Mouse (Mus musculus) liver, adult 2 months (tissue): ENCODE measurements around the gene Card9. TPM values are rescaled to one million over a fixed set of nuclear protein-coding genes. Genes with fewer than 3 reads are reported as not detected.

ENCODE experiments used
- DNase-seq: peaks from one replicate; pipeline ENCODE4 v3.0.0-alpha.2; 2011; ENCODE audit warnings: low read depth, low spot score; ENCODE audit errors: extremely low read depth
- H3K27ac ChIP-seq: fragments of 200-500 bp; replicated peaks from 2 replicates; pipeline ENCODE4 v1.5.1; 2012; ENCODE audit warnings: low read depth, mild to moderate bottlenecking, control low read depth, inconsistent platforms, low read length; ENCODE audit not compliant: insufficient read depth
- H3K27me3 ChIP-seq: fragments of 200-500 bp; 2 replicates; pipeline ENCODE4 v1.6.1; 2012; ENCODE audit warnings: mild to moderate bottlenecking, moderate library complexity, low read length, inconsistent platforms; ENCODE audit not compliant: control insufficient read depth, insufficient read depth
- H3K36me3 ChIP-seq: fragments of 200-500 bp; 2 replicates; pipeline ENCODE4 v1.6.1; 2012; ENCODE audit warnings: low read length, inconsistent platforms; ENCODE audit not compliant: control insufficient read depth, insufficient read depth
- H3K4me1 ChIP-seq: fragments of 200-500 bp; 2 replicates; pipeline ENCODE4 v1.6.1; 2011; ENCODE audit warnings: low read length; ENCODE audit not compliant: control insufficient read depth, insufficient read depth
- H3K4me3 ChIP-seq: fragments of 200-500 bp; 2 replicates; pipeline ENCODE4 v1.5.1; 2011; ENCODE audit warnings: low read depth, mild to moderate bottlenecking, control low read depth, low read length, moderate library complexity; ENCODE audit not compliant: insufficient read depth
- H3K79me2 ChIP-seq: fragments of 200-500 bp; 2 replicates; pipeline ENCODE4 v1.6.1; 2012; ENCODE audit warnings: inconsistent platforms, mild to moderate bottlenecking, low read length, moderate library complexity; ENCODE audit not compliant: control insufficient read depth, insufficient read depth
- H3K9ac ChIP-seq: fragments of 200-500 bp; 2 replicates; pipeline ENCODE4 v1.6.1; 2012; ENCODE audit warnings: low read depth, mild to moderate bottlenecking, control low read depth, inconsistent platforms, low read length
- CTCF ChIP-seq: fragments of 200-500 bp; IDR thresholded peaks from 2 replicates; pipeline ENCODE4 v1.5.1; 2011; ENCODE audit warnings: low read depth, low read length, control low read depth
- POLR2A ChIP-seq: fragments of 200-500 bp; IDR thresholded peaks from 2 replicates; pipeline ENCODE4 v1.6.1; 2011; ENCODE audit warnings: low read length, control low read depth; ENCODE audit not compliant: insufficient read depth; ENCODE audit errors: extremely low read depth
- WGBS: fragments of 180-500 bp; shearing (Covaris S2); methylation state at CpG from one replicate; pipeline ENCODE4 v1.1.7; 2018; 5-methylcytosine and 5-hydroxymethylcytosine counted together
- polyA plus RNA-seq: library from polyadenylated mRNA; depleted of rRNA; stranded (reverse); fragments of >200 nt; gene quantifications from 2 replicates; pipeline ENCODE4 v1.2.3, GENCODE M21; 2012
- total RNA-seq: library from RNA; depleted of rRNA; stranded (reverse); fragments of >200 nt; gene quantifications from 2 replicates; pipeline ENCODE4 v1.2.3, GENCODE M21; 2014

Gene Card9
- total and polyA plus RNA-seq, 2 experiments: 0.84 to 0.92 TPM

GRCm38 (mm10) chr2:26402265-26402664 is 41.5 kb upstream of the Card9 start:
- no peaks in the 10 kb centered on the region for H3K27me3 ChIP-seq
- no peak overlapping the region for H3K4me3 ChIP-seq
- no peak for DNase-seq
- 86% methylated on average over 1 of the region's 1 CpGs for WGBS
- TF ChIP-seq CTCF (no peak), POLR2A (no peak)
- peaks cover 6% of the 10 kb centered on the region for H3K36me3 ChIP-seq
- H3K79me2 ChIP-seq: peaks cover 18% of the 10 kb centered on the region; the same call in 1 of the 2 replicates
- H3K4me1 ChIP-seq: peaks cover 14% of the 10 kb centered on the region
- H3K27ac ChIP-seq: no peak overlapping the region
- no peak overlapping the region for H3K9ac ChIP-seq

- Histone ChIP-seq H3K4me3 (no peak overlapping the region), H3K4me1 (peaks cover 14% of the 10 kb centered on the region), H3K27ac (no peak overlapping the region), H3K36me3 (peaks cover 17% of the 10 kb centered on the region), H3K79me2 (peaks cover 7% of the 10 kb centered on the region; the same call in 1 of the 2 replicates), H3K27me3 (no peaks in the 10 kb centered on the region), H3K9ac (no peak overlapping the region)
- no peak for DNase-seq
- TF ChIP-seq CTCF: no peak
- TF ChIP-seq POLR2A: no peak
- 95% methylated on average over 4 of the region's 4 CpGs for WGBS
Observed at GRCm38 (mm10) chr2:26401023-26401422, 40.3 kb upstream of the Card9 start.

GRCm38 (mm10) chr2:26400296-26400695 is 39.6 kb upstream of the Card9 start:
- Histone ChIP-seq H3K4me3 (no peak overlapping the region), H3K4me1 (peaks cover 14% of the 10 kb centered on the region), H3K27ac (no peak overlapping the region), H3K9ac (no peak overlapping the region), H3K27me3 (no peaks in the 10 kb centered on the region), H3K36me3 (peaks cover 22% of the 10 kb centered on the region), H3K79me2 (0 out of 2 replicates have a peak, but pooled peaks cover 4% of the 10 kb centered on the region)
- 90% methylated on average over 5 of the region's 5 CpGs for WGBS
- TF ChIP-seq POLR2A: no peak
- no peak for TF ChIP-seq CTCF
- DNase-seq: no peak

- peak; percentile 96 for DNase-seq
- Histone ChIP-seq H3K36me3 (peaks cover 27% of the 10 kb centered on the region), H3K9ac (no peak overlapping the region), H3K27ac (peak overlapping the region; percentile 49), H3K4me3 (no peak overlapping the region), H3K27me3 (no peaks in the 10 kb centered on the region), H3K79me2 (0 out of 2 replicates have a peak, but pooled peaks cover 1% of the 10 kb centered on the region), H3K4me1 (peaks cover 14% of the 10 kb centered on the region)
- WGBS: 12% methylated on average over 5 of the region's 5 CpGs
- TF ChIP-seq POLR2A (no peak), CTCF (no peak)
Observed at GRCm38 (mm10) chr2:26399647-26400046, 38.9 kb upstream of the Card9 start.

GRCm38 (mm10) chr2:26398978-26399377 is 38.3 kb upstream of the Card9 start:
- H3K27ac ChIP-seq: peak overlapping the region; percentile 49
- no peak overlapping the region for H3K9ac ChIP-seq
- 29% methylated on average over 8 of the region's 8 CpGs for WGBS
- peaks cover 30% of the 10 kb centered on the region for H3K36me3 ChIP-seq
- H3K27me3 ChIP-seq: no peaks in the 10 kb centered on the region
- peaks cover 14% of the 10 kb centered on the region for H3K4me1 ChIP-seq
- TF ChIP-seq CTCF (0 out of 2 replicates have a peak, but pooled peaks have one; percentile 5), POLR2A (no peak)
- H3K79me2 ChIP-seq: no peaks in the 10 kb centered on the region
- DNase-seq: peak; percentile 76
- H3K4me3 ChIP-seq: no peak overlapping the region

- Histone ChIP-seq H3K36me3 (peaks cover 27% of the 10 kb centered on the region), H3K4me1 (peaks cover 8% of the 10 kb centered on the region), H3K27me3 (no peaks in the 10 kb centered on the region), H3K79me2 (peaks cover 13% of the 10 kb centered on the region; the same call in 1 of the 2 replicates), H3K4me3 (no peak overlapping the region), H3K27ac (no peak overlapping the region), H3K9ac (no peak overlapping the region)
- WGBS: 90% methylated on average over 6 of the region's 6 CpGs
- TF ChIP-seq CTCF (no peak), POLR2A (no peak)
- DNase-seq: no peak
Observed at GRCm38 (mm10) chr2:26391617-26392016, 30.9 kb upstream of the Card9 start.
